Mouse (Mus musculus): ENCODE measurements around the gene Ap5z1.

GRCm38 (mm10) chr5:142456318-142456717 lies 7.4 kb upstream of the Ap5z1 start:
- no peak for TF ChIP-seq CTCF (IDR thresholded peaks at IDR 0.05; ENCODE audit: borderline replicate concordance, extremely low read depth, insufficient read depth, insufficient read length)
- TF ChIP-seq POLR2A (IDR thresholded peaks at IDR 0.05; ENCODE audit: borderline replicate concordance, extremely low read depth, insufficient read depth, insufficient read length, poor library complexity, severe bottlenecking) = no peak

All from brain, embryonic 14.5 days (tissue).